Mouse (Mus musculus) G1E (cell line): Measurements from ENCODE around the gene Rsbn1l. TPM values are rescaled to one million over a fixed set of nuclear protein-coding genes. Genes with fewer than 3 reads are reported as not detected.

ENCODE experiments used
- ATAC-seq: 2 replicates; pipeline ENCODE4 v1.8.0; 2016; ENCODE audit warnings: mild to moderate bottlenecking; ENCODE audit not compliant: insufficient number of reproducible peaks, poor library complexity, low FRiP score, severe bottlenecking; ENCODE audit errors: extremely low read depth
- DNase-seq: peaks from one replicate; pipeline ENCODE4 v3.0.0; 2012; ENCODE audit warnings: low spot score
- H3K27me3 ChIP-seq: 2 replicates; pipeline ENCODE4 v1.6.1; 2012; ENCODE audit warnings: mild to moderate bottlenecking, low read length, inconsistent platforms; ENCODE audit not compliant: insufficient read depth
- H3K36me3 ChIP-seq: replicated peaks from 2 replicates; pipeline ENCODE3; 2012; ENCODE audit warnings: mild to moderate bottlenecking, inconsistent platforms
- H3K4me1 ChIP-seq: 2 replicates; pipeline ENCODE4 v1.6.1; 2012; ENCODE audit warnings: low read depth, low read length, inconsistent platforms, mixed read lengths; ENCODE audit not compliant: insufficient read depth
- H3K4me3 ChIP-seq: 2 replicates; pipeline ENCODE4 v1.5.1; 2012; ENCODE audit warnings: low read depth, mild to moderate bottlenecking, inconsistent platforms, low read length, moderate library complexity, mixed read lengths
- H3K9me3 ChIP-seq: replicated peaks from 2 replicates; pipeline ENCODE4 v1.6.1; 2012; ENCODE audit warnings: inconsistent platforms
- CTCF ChIP-seq: IDR thresholded peaks from 2 replicates; pipeline ENCODE4 v1.5.1; 2012; ENCODE audit warnings: low read depth, low read length, inconsistent platforms, mixed read lengths
- GATA1 ChIP-seq: IDR thresholded peaks from 2 replicates; pipeline ENCODE4 v1.6.1; 2012; ENCODE audit warnings: borderline replicate concordance, low read length, inconsistent platforms, mixed read lengths
- GATA2 ChIP-seq: IDR thresholded peaks from 2 replicates; pipeline ENCODE4 v1.6.1; 2012; ENCODE audit warnings: low read depth, low read length, inconsistent platforms, borderline replicate concordance
- POLR2AphosphoS5 ChIP-seq: IDR thresholded peaks from 2 replicates; pipeline ENCODE4 v1.6.1; 2012; ENCODE audit warnings: low read depth, low read length, inconsistent platforms; ENCODE audit not compliant: insufficient replicate concordance
- TAL1 ChIP-seq: conservative IDR thresholded peaks from 2 replicates; pipeline ENCODE4 v1.6.1; 2012; ENCODE audit warnings: low read depth, low read length, inconsistent platforms, mixed read lengths
- polyA plus RNA-seq: library from polyadenylated mRNA; stranded (reverse); fragments of >175 nt; gene quantifications from 2 replicates; pipeline ENCODE4 v1.2.3, GENCODE M21; 2012
- total RNA-seq, 2 experiments: library from RNA; stranded (forward) in 1 of 2; stranded (reverse) in 1 of 2; fragments of 200-1000 nt in 1 of 2; fragments of >200 nt in 1 of 2; fragmentation: Nextera tagmentation in 1 of 2; gene quantifications; 2 replicates each; pipeline ENCODE4 v1.2.3; 2014 to 2017

Rsbn1l gene
- total and polyA plus RNA-seq, 3 experiments: 15.7 to 90.8 (median 69.7) TPM

- peaks cover 40% of the 10 kb centered on the region for H3K4me1 ChIP-seq
- DNase-seq: no peak
- H3K36me3 ChIP-seq: peaks cover 40% of the 10 kb centered on the region
- no peak for TF ChIP-seq CTCF
- no peak for TF ChIP-seq GATA2
- TF ChIP-seq POLR2AphosphoS5: no peak
- no peak for TF ChIP-seq GATA1
- no peak for TF ChIP-seq TAL1
- H3K4me3 ChIP-seq: no peak overlapping the region
- no peak for ATAC-seq
- H3K9me3 ChIP-seq: no peaks in the 10 kb centered on the region
- H3K27me3 ChIP-seq: no peaks in the 10 kb centered on the region
These were observed 112.4 kb downstream of the Rsbn1l start for GRCm38 (mm10) chr5:20843816-20844215.

DNA sequence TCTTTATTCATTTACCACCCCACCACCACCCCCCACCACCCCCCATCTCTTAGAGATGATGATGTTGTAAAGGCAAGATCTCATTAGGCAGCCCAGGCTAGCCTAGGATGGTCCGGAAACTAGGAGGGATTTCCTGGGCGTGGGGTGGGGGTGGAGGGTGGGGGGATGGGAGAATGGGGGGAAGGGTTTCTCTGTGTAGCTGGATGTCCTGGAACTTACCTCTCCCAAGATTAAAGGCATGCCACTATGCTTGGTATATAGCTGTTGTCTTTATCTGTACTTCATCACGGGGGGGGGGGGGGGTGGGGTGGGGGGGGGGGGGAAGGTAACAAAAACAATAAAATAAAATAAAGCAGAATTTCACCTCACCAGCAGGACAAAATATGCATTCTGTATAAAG, 112.8 kb downstream of the Rsbn1l start:
- no peaks in the 10 kb centered on the region for H3K9me3 ChIP-seq
- no peaks in the 10 kb centered on the region for H3K27me3 ChIP-seq
- H3K4me3 ChIP-seq: no peak overlapping the region
- TF ChIP-seq TAL1 (no peak), GATA1 (no peak), CTCF (no peak), POLR2AphosphoS5 (no peak), GATA2 (no peak)
- H3K4me1 ChIP-seq: peaks cover 40% of the 10 kb centered on the region
- ATAC-seq: no peak
- peaks cover 36% of the 10 kb centered on the region for H3K36me3 ChIP-seq
- no peak for DNase-seq

Other genes with a start within 250 kb of the Rsbn1l start
- gene Phtf2, start 74.3 kb downstream of the Rsbn1l start, total RNA-seq (2014; fragmentation: Nextera tagmentation): 43.3 and 44.0 TPM in 2 replicates
- gene Phtf2, start 74.3 kb downstream of the Rsbn1l start, total RNA-seq (2017): 35.7 and 43.5 TPM in 2 replicates
- 5.4 and 5.8 TPM in 2 replicates for gene Phtf2, start 74.3 kb downstream of the Rsbn1l start, polyA plus RNA-seq
- gene Tmem60, start 74.2 kb downstream of the Rsbn1l start, total RNA-seq (2014; fragmentation: Nextera tagmentation): 43.8 and 48.6 TPM in 2 replicates
- 37.9 and 52.2 TPM in 2 replicates for gene Tmem60, start 74.2 kb downstream of the Rsbn1l start, total RNA-seq (2017)
- gene Tmem60, start 74.2 kb downstream of the Rsbn1l start, polyA plus RNA-seq: 2.8 and 3.5 TPM in 2 replicates
- 112 and 137 TPM in 2 replicates for gene Ptpn12, start 99.5 kb upstream of the Rsbn1l start, total RNA-seq (2014; fragmentation: Nextera tagmentation)
- gene Ptpn12, start 99.5 kb upstream of the Rsbn1l start, total RNA-seq (2017): 84.7 and 95.6 TPM in 2 replicates
- gene Ptpn12, start 99.5 kb upstream of the Rsbn1l start, polyA plus RNA-seq: 25.4 and 59.0 TPM in 2 replicates
- gene Gsap, start 229.9 kb upstream of the Rsbn1l start, total RNA-seq (2014; fragmentation: Nextera tagmentation): not detected in 2 replicates
- gene Gsap, start 229.9 kb upstream of the Rsbn1l start, total RNA-seq (2017): 0.27 and 0.29 TPM in 2 replicates
- gene Gsap, start 229.9 kb upstream of the Rsbn1l start, polyA plus RNA-seq: not detected in 2 replicates